Mouse (Mus musculus) megakaryocyte, embryonic 14.5 days (primary cell): Measurements from ENCODE around the gene Gm11232.

Experiments
- FLI1 ChIP-seq: IDR thresholded peaks from 2 replicates; pipeline ENCODE4 v1.6.1; 2012; ENCODE audit warnings: low read length, inconsistent platforms, mixed read lengths
- GATA1 ChIP-seq: IDR thresholded peaks from 3 replicates; pipeline ENCODE4 v1.6.1; 2012; ENCODE audit warnings: mixed read lengths, low read length, inconsistent platforms, borderline replicate concordance

- TF ChIP-seq GATA1 (no peak), FLI1 (no peak)
These were observed 21.2 kb downstream of the Gm11232 start for GRCm38 (mm10) chr4:71736529-71736928.
